Mouse (Mus musculus): Measurements from ENCODE around the gene Hmcn1. TPM values are rescaled to one million over a fixed set of nuclear protein-coding genes. Genes with fewer than 3 reads are reported as not detected.

Gene Hmcn1
- polyA plus RNA-seq, 1 experiment from 2014 or later = 3.3 TPM

DNA sequence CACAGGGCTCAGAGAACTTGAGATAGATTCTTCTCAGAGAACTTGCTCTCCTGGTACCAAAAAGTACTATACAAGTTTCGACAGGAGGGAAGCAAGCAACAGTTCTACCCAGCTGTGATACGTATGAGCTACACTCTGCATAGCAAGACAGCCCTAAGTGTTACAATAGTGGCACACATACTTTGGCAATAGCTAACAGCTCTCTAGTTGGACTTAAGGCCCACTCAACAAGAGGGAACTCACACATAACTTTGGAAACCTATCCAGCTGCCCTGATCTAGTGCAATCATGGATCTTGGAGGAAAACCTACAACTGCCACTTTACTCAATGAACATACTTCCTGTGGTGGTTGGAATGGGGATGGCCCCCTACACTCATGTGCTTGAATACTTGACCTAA lies 480.2 kb downstream of the Hmcn1 start:
- no peak overlapping the region for H3K27ac ChIP-seq (ENCODE audit: low read length)
- H3K4me1 ChIP-seq (ENCODE audit: control insufficient read depth, insufficient read depth, low read length) = no peaks in the 10 kb centered on the region
- no peak overlapping the region for H3K4me2 ChIP-seq (ENCODE audit: low read depth, low read length)
- WGBS = 88% methylated on average over 2 of the region's 2 CpGs
- no peaks in the 10 kb centered on the region for H3K27me3 ChIP-seq (replicated peaks; ENCODE audit: control insufficient read depth, insufficient read depth, low read length)
- no peaks in the 10 kb centered on the region for H3K9me3 ChIP-seq (ENCODE audit: control insufficient read depth, low read length)
- no peak for ATAC-seq
- no peak overlapping the region for H3K9ac ChIP-seq (ENCODE audit: low read depth, low read length)
- no peak overlapping the region for H3K4me3 ChIP-seq (ENCODE audit: low read length)
- no peaks in the 10 kb centered on the region for H3K36me3 ChIP-seq (ENCODE audit: control insufficient read depth, insufficient read depth, low read length)

Other genes starting within 250 kb of the Hmcn1 start
- 0.26 and 0.32 TPM in 2 replicates for gene Gm47985, start 189.1 kb upstream of the Hmcn1 start, polyA plus RNA-seq (2015; fragmentation: Nextera tagmentation; extraction: Ambion mirVana)
- gene Gm8947, start 198.9 kb upstream of the Hmcn1 start, polyA plus RNA-seq (2015; fragmentation: Nextera tagmentation; extraction: Ambion mirVana) = 0.17 TPM in 1 of 2 replicates, not detected in the other
- gene Gm47995, start 205.0 kb upstream of the Hmcn1 start, polyA plus RNA-seq (2015; fragmentation: Nextera tagmentation; extraction: Ambion mirVana) = 0.23 TPM in 1 of 2 replicates, not detected in the other
- gene 3110040M04Rik, start 210.7 kb upstream of the Hmcn1 start, polyA plus RNA-seq (2015; fragmentation: Nextera tagmentation; extraction: Ambion mirVana) = 0.16 TPM in 1 of 2 replicates, not detected in the other
- not detected in 2 replicates for gene Gm47996, start 216.7 kb upstream of the Hmcn1 start, polyA plus RNA-seq (2015; fragmentation: Nextera tagmentation; extraction: Ambion mirVana)